Mouse (Mus musculus): ENCODE data around the gene Gm5426. TPM values are rescaled to one million over a fixed set of nuclear protein-coding genes. Genes with fewer than 3 reads are reported as not detected.
"Not testable (repeated sequence)": the region's sequence is repeated elsewhere in the genome, so short reads cannot be mapped to it uniquely, and the experiment has no call there.

Gene Gm5426
- not detected in 2 replicates for polyA plus RNA-seq (2015; fragmentation: Nextera tagmentation; extraction: Ambion mirVana)

DNA sequence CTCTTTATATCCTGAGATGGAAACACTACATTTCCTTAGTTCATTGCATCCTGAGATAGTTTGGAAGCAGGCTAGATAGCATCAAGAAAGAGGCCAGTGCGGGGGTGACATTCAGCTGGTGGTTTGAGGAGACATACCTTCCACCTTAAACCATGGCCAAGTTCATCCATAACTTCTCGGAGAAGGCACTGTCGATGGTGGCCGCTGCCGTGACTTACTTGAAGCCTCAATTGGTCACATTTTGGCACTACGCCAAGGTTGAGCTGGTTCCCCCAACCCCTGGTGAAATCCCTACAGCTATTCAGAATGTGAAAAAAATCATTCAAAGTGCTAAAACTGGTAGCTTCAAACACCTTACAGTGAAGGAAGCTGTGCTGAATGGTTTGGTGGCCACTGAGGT, at the start of gene Gm5426:
TSS of gene Gm5426 (plus strand) at position 153 of the 400 bp plus-strand sequence.
- H3K9ac ChIP-seq; H3K4me3 ChIP-seq; H3K27me3 ChIP-seq; H3K36me3 ChIP-seq; ATAC-seq (ENCODE audit: low FRiP score, low read depth); H3K4me2 ChIP-seq; H3K4me1 ChIP-seq (replicated peaks); H3K9me3 ChIP-seq; H3K27ac ChIP-seq (replicated peaks): not testable (repeated sequence)
- WGBS: 95% methylated on average over 6 of the region's 6 CpGs

GRCm38 (mm10) chr10:96089744-96090143, 46.7 kb upstream of the Gm5426 start:
- Histone ChIP-seq H3K4me3 (no peak overlapping the region), H3K9ac (no peak overlapping the region), H3K27me3 (no peaks in the 10 kb centered on the region), H3K4me2 (no peak overlapping the region), H3K4me1 (replicated peaks) (peaks cover 10% of the 10 kb centered on the region), H3K9me3 (no peaks in the 10 kb centered on the region), H3K36me3 (no peaks in the 10 kb centered on the region), H3K27ac (replicated peaks) (no peak overlapping the region)
- ATAC-seq (ENCODE audit: low FRiP score, low read depth): no peak
- WGBS: 69% methylated on average over 1 of the region's 1 CpGs

- Histone ChIP-seq H3K36me3 (no peaks in the 10 kb centered on the region), H3K9ac (no peak overlapping the region), H3K27me3 (no peaks in the 10 kb centered on the region), H3K9me3 (no peaks in the 10 kb centered on the region), H3K4me2 (no peak overlapping the region), H3K4me1 (replicated peaks) (peaks cover 10% of the 10 kb centered on the region), H3K27ac (replicated peaks) (no peak overlapping the region), H3K4me3 (no peak overlapping the region)
- WGBS: 63% methylated on average over 3 of the region's 3 CpGs
- ATAC-seq (ENCODE audit: low FRiP score, low read depth): no peak
These were observed 46.0 kb upstream of the Gm5426 start for GRCm38 (mm10) chr10:96090388-96090787.

- no peak overlapping the region for H3K9ac ChIP-seq
- H3K27me3 ChIP-seq: no peaks in the 10 kb centered on the region
- 24% methylated on average over 2 of the region's 2 CpGs for WGBS
- no peak for ATAC-seq (ENCODE audit: low FRiP score, low read depth)
- H3K36me3 ChIP-seq: no peaks in the 10 kb centered on the region
- peaks cover 10% of the 10 kb centered on the region for H3K4me1 ChIP-seq (replicated peaks)
- no peaks in the 10 kb centered on the region for H3K9me3 ChIP-seq
- H3K27ac ChIP-seq (replicated peaks): no peak overlapping the region
- no peak overlapping the region for H3K4me3 ChIP-seq
- no peak overlapping the region for H3K4me2 ChIP-seq
These were observed 42.4 kb upstream of the Gm5426 start for GRCm38 (mm10) chr10:96093890-96094531.

- H3K27ac ChIP-seq (replicated peaks): no peak overlapping the region
- ATAC-seq (ENCODE audit: low FRiP score, low read depth): no peak
- H3K4me3 ChIP-seq: no peak overlapping the region
- H3K36me3 ChIP-seq: no peaks in the 10 kb centered on the region
- H3K9me3 ChIP-seq: no peaks in the 10 kb centered on the region
- H3K27me3 ChIP-seq: no peaks in the 10 kb centered on the region
- H3K4me2 ChIP-seq: no peak overlapping the region
- peaks cover 10% of the 10 kb centered on the region for H3K4me1 ChIP-seq (replicated peaks)
- 70% methylated on average over 2 of the region's 2 CpGs for WGBS
- no peak overlapping the region for H3K9ac ChIP-seq
These were observed 41.8 kb upstream of the Gm5426 start for GRCm38 (mm10) chr10:96094559-96094958.

DNA sequence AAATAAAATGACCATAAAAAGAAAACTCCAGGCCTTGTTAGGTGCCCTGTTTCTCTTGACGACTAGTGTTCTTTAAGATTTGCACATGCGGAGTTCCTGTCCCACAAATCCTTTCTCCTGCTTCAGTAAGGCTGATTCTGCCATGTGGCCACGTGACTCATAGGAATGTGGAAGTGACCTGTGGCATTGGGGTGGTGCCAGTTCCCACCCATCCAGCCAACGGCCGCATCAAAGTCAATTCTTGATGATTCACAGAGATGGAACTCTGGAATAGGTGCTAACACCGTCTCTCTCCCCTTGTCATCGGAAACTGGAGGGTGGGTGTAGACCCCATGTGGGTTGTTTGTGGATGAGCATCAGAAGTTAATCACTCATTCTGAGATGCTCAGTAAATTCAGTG, 39.7 kb upstream of the Gm5426 start:
- H3K27ac ChIP-seq (replicated peaks): no peak overlapping the region
- no peak overlapping the region for H3K4me2 ChIP-seq
- no peak overlapping the region for H3K4me3 ChIP-seq
- no peaks in the 10 kb centered on the region for H3K9me3 ChIP-seq
- no peak overlapping the region for H3K9ac ChIP-seq
- ATAC-seq (ENCODE audit: low FRiP score, low read depth): no peak
- 90% methylated on average over 7 of the region's 7 CpGs for WGBS
- no peaks in the 10 kb centered on the region for H3K27me3 ChIP-seq
- peaks cover 5% of the 10 kb centered on the region; the same call in 1 of the 2 replicates for H3K4me1 ChIP-seq (replicated peaks)
- H3K36me3 ChIP-seq: no peaks in the 10 kb centered on the region

DNA sequence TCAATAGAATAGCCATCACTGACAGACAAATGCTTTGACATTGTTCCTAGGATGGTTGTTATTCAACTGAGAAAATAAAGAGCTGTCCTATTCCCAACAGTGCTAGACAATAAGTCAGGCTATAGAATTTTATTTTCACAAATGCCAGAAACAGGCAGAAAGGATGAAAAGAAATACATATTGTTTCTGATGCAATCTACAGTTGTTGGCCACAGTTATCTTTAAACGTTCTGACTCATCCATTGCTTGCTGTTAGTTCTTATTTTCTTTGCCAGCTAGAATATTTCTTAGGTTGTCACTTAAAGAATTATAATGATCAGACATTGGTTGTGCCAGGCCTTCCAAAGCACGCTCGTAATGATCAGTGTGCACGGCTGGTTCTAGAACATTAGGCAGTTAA, 35.4 kb upstream of the Gm5426 start:
- Histone ChIP-seq H3K27ac (replicated peaks) (no peak overlapping the region), H3K9me3 (no peaks in the 10 kb centered on the region), H3K4me3 (no peak overlapping the region), H3K27me3 (no peaks in the 10 kb centered on the region), H3K36me3 (no peaks in the 10 kb centered on the region), H3K4me2 (no peak overlapping the region), H3K4me1 (replicated peaks) (no peaks in the 10 kb centered on the region), H3K9ac (no peak overlapping the region)
- 51% methylated on average over 4 of the region's 4 CpGs for WGBS
- no peak for ATAC-seq (ENCODE audit: low FRiP score, low read depth)

GRCm38 (mm10) chr10:96104158-96104557, 32.2 kb upstream of the Gm5426 start:
- no peak overlapping the region for H3K27ac ChIP-seq (replicated peaks)
- H3K9me3 ChIP-seq: no peaks in the 10 kb centered on the region
- H3K27me3 ChIP-seq: no peaks in the 10 kb centered on the region
- H3K36me3 ChIP-seq: no peaks in the 10 kb centered on the region
- no peak for ATAC-seq (ENCODE audit: low FRiP score, low read depth)
- H3K9ac ChIP-seq: no peak overlapping the region
- no peak overlapping the region for H3K4me2 ChIP-seq
- 43% methylated on average over 3 of the region's 3 CpGs for whole genome bisulfite sequencing
- no peaks in the 10 kb centered on the region for H3K4me1 ChIP-seq (replicated peaks)
- no peak overlapping the region for H3K4me3 ChIP-seq

DNA sequence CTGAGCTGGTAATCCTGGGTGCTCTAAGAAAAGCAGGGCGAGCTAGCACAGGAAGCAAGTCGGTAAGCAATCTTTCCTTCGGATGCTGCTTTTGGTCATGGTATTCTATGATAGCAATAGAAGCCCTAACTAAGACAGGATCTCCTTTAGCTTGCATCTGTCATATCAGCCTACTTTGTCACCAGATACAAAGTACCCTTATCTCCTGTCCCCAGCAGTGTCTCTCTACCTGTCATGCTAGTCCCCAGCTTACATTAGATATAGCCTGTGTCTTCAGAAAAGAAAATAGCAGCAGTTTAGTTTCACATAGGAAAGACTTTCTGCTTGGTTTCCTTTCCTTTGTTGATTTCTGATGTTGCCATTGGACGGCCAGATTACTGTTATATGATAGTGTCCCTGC, 31.8 kb upstream of the Gm5426 start:
- no peak for ATAC-seq (ENCODE audit: low FRiP score, low read depth)
- H3K4me1 ChIP-seq (replicated peaks): no peaks in the 10 kb centered on the region
- H3K9ac ChIP-seq: no peak overlapping the region
- H3K4me3 ChIP-seq: no peak overlapping the region
- H3K27ac ChIP-seq (replicated peaks): no peak overlapping the region
- WGBS: 91% methylated on average over 4 of the region's 4 CpGs
- H3K36me3 ChIP-seq: no peaks in the 10 kb centered on the region
- no peak overlapping the region for H3K4me2 ChIP-seq
- no peaks in the 10 kb centered on the region for H3K9me3 ChIP-seq
- no peaks in the 10 kb centered on the region for H3K27me3 ChIP-seq

DNA sequence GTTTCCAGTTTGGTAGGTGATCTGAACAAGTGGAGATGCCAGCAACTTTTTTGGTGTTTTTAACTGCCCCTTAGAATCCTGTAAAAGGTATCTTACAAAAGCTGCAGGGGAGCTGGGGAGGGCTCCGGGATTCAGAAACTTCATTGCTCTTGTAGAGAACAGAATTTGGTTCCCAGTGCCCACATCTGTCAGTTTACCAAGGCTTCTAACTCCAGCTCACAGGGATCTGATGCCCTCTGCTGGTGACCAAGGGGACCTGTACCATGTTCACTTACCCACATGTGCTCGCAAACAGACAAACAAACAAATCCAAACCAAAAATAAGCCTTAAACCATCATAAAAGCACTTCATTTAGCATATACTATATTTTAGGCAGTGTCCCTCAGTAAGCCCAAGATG, 31.3 kb upstream of the Gm5426 start:
- no peak overlapping the region for H3K4me3 ChIP-seq
- no peaks in the 10 kb centered on the region for H3K27me3 ChIP-seq
- WGBS: 91% methylated on average over 2 of the region's 2 CpGs
- no peak overlapping the region for H3K4me2 ChIP-seq
- H3K36me3 ChIP-seq: no peaks in the 10 kb centered on the region
- H3K9me3 ChIP-seq: no peaks in the 10 kb centered on the region
- ATAC-seq (ENCODE audit: low FRiP score, low read depth): no peak
- no peak overlapping the region for H3K9ac ChIP-seq
- H3K4me1 ChIP-seq (replicated peaks): no peaks in the 10 kb centered on the region
- H3K27ac ChIP-seq (replicated peaks): no peak overlapping the region

DNA sequence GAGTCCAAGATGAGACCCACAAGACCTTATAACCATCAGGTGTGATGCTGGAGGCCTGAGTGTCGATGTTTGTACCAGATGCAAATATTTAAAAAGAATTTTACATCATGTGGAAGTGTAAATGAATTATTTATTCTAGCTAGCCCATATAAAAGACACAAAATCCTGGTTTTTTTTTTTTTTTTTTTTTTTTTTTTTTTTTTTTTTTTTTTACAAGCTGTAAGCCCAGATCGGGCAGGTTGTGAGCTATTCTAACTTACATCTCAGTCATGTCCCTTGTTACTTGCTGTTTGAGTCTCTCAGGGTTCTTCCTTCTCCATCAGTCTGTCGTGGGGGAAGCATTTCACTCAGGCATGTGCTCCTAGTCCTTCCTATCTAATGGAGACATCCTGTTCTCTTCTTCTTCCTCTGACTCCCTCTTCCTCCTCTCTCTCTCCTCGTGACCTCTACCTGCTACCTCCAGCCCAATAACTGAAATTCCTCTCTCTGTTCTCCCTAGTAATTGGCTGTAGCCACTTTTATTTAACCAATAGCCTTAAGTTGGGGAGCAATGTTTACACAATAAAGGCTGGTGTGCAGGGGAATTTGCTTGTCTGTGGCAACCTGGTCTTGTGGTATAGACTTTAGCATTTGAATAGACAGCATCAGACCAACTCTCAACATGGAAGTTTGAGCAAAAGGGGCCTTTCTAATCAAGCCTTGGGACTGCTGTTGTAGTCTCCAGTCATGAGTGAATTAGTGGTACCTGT, 29.3 kb upstream of the Gm5426 start:
- no peaks in the 10 kb centered on the region for H3K36me3 ChIP-seq
- H3K9ac ChIP-seq: no peak overlapping the region
- H3K9me3 ChIP-seq: no peaks in the 10 kb centered on the region
- no peaks in the 10 kb centered on the region for H3K4me1 ChIP-seq (replicated peaks)
- ATAC-seq (ENCODE audit: low FRiP score, low read depth): no peak
- H3K4me2 ChIP-seq: no peak overlapping the region
- WGBS: 70% methylated on average over 4 of the region's 4 CpGs
- H3K27me3 ChIP-seq: no peaks in the 10 kb centered on the region
- no peak overlapping the region for H3K4me3 ChIP-seq
- no peak overlapping the region for H3K27ac ChIP-seq (replicated peaks)

GRCm38 (mm10) chr10:96107825-96108224, 28.6 kb upstream of the Gm5426 start:
- no peak overlapping the region for H3K4me3 ChIP-seq
- H3K27me3 ChIP-seq: no peaks in the 10 kb centered on the region
- WGBS: 71% methylated on average over 1 of the region's 1 CpGs
- no peaks in the 10 kb centered on the region for H3K9me3 ChIP-seq
- H3K4me1 ChIP-seq (replicated peaks): no peaks in the 10 kb centered on the region
- no peak overlapping the region for H3K4me2 ChIP-seq
- no peak overlapping the region for H3K9ac ChIP-seq
- H3K27ac ChIP-seq (replicated peaks): no peak overlapping the region
- no peaks in the 10 kb centered on the region for H3K36me3 ChIP-seq
- no peak for ATAC-seq (ENCODE audit: low FRiP score, low read depth)
